Mouse (Mus musculus) intestine, embryonic 14.5 days (tissue): ENCODE results near the gene Cacna1i. TPM values are rescaled to one million over a fixed set of nuclear protein-coding genes. Genes with fewer than 3 reads are reported as not detected.

Source experiments
- ATAC-seq: fragments of 200-750 bp; cut with Nextera tagmentation; replicated peaks from 2 replicates; pipeline ENCODE4 v1.8.0; 2017; ENCODE audit warnings: low read depth, moderate number of reproducible peaks, moderate TSS enrichment, moderate library complexity; ENCODE audit not compliant: low FRiP score, low TSS enrichment
- DNase-seq: peaks from one replicate; pipeline ENCODE4 v3.0.0-alpha.2; 2018; ENCODE audit warnings: low spot score
- H3K27ac ChIP-seq: fragments of 300-500 bp; sonication (generic); 2 replicates; pipeline ENCODE4 v1.5.1; 2014; ENCODE audit warnings: low read depth, mild to moderate bottlenecking, control low read depth
- H3K27me3 ChIP-seq: fragments of 300-500 bp; sonication (generic); replicated peaks from 2 replicates; pipeline ENCODE4 v1.6.1; 2014; ENCODE audit warnings: low read length, control low read depth; ENCODE audit not compliant: control insufficient read depth, insufficient read depth
- H3K36me3 ChIP-seq: fragments of 300-500 bp; sonication (generic); 2 replicates; pipeline ENCODE4 v1.6.1; 2014; ENCODE audit warnings: low read length, control low read depth; ENCODE audit not compliant: control insufficient read depth, insufficient read depth
- H3K4me1 ChIP-seq: fragments of 300-500 bp; sonication (generic); replicated peaks from 2 replicates; pipeline ENCODE4 v1.6.1; 2014; ENCODE audit warnings: low read length, control low read depth, mixed read lengths; ENCODE audit not compliant: control insufficient read depth, insufficient read depth
- H3K4me2 ChIP-seq: fragments of 300-500 bp; sonication (generic); 2 replicates; pipeline ENCODE4 v1.6.1; 2014; ENCODE audit warnings: low read length
- H3K4me3 ChIP-seq: fragments of 300-500 bp; sonication (generic); 2 replicates; pipeline ENCODE4 v1.5.1; 2014; ENCODE audit warnings: low read depth, low read length, control low read depth, mixed read lengths
- H3K9ac ChIP-seq: fragments of 300-500 bp; sonication (generic); 2 replicates; pipeline ENCODE4 v1.6.1; 2014; ENCODE audit warnings: mild to moderate bottlenecking, low read length
- H3K9me3 ChIP-seq: fragments of 300-500 bp; sonication (generic); 2 replicates; pipeline ENCODE4 v1.6.1; 2016; ENCODE audit warnings: low read length, control low read depth; ENCODE audit not compliant: control insufficient read depth
- WGBS: fragments of 180-500 bp; shearing (Covaris S2); extraction: QIAGEN DNeasy Blood & Tissue Kit; methylation state at CpG from one replicate; pipeline ENCODE4 v1.1.7; 2014; 5-methylcytosine and 5-hydroxymethylcytosine counted together
- polyA plus RNA-seq: library from polyadenylated mRNA; unstranded; fragments of >200 nt; fragmentation: Nextera tagmentation; extraction: Ambion mirVana; gene quantifications from 2 replicates; pipeline ENCODE4 v1.2.1, GENCODE M21; 2014

Gene Cacna1i
- polyA plus RNA-seq, 1 experiment from 2014 or later: not detected

DNA sequence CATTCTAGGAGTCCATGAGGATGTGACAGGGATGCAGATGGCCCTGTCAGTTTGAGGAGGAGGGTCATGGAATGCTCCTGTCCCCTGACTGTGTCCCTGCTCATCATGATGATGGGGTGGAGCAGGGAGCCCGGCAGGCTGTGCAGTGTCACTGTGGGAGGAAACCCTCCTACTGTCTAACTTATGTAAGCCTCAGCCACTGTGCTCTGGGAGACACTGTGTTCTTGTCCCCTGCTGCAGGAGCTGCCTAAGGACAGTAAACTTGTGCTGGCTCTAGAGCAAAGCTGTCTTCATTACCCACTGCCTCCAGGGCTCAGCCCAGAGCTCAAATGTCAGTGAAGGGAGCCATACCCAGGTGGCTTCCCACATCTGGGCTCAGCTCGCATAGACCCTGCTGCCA, 131.1 kb downstream of the Cacna1i start:
- DNase-seq (no peak), ATAC-seq (no peak)
- H3K27ac ChIP-seq: no peak overlapping the region
- H3K9me3 ChIP-seq: no peaks in the 10 kb centered on the region
- no peak overlapping the region for H3K4me2 ChIP-seq
- no peak overlapping the region for H3K4me3 ChIP-seq
- H3K4me1 ChIP-seq: no peaks in the 10 kb centered on the region
- H3K27me3 ChIP-seq: no peaks in the 10 kb centered on the region
- no peaks in the 10 kb centered on the region for H3K36me3 ChIP-seq
- WGBS: 73% methylated on average over 2 of the region's 2 CpGs
- no peak overlapping the region for H3K9ac ChIP-seq

DNA sequence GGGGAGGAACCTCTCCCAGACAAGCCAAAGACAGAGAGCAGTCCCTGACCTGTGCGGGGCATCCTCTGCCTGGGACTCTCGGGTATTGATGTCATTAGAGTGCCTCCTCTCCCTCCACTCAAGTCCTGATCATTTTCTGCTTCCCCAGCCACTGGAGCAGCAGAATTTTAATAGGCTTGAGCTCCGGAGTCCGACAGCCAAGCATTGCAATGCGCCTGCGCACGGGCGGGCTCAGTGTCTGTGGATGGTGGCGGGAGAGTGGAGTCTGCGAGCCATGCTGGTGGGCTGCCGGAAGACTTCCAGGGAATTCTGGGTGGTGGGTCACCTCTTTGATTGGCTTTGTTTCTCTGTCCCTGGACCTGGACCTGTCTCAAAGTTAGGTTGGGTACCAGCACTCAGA, 143.3 kb downstream of the Cacna1i start:
- H3K9ac ChIP-seq: no peak overlapping the region
- no peak overlapping the region for H3K27ac ChIP-seq
- H3K4me3 ChIP-seq: no peak overlapping the region
- H3K27me3 ChIP-seq: no peaks in the 10 kb centered on the region
- DNase-seq: no peak
- no peak overlapping the region for H3K4me2 ChIP-seq
- H3K4me1 ChIP-seq: no peaks in the 10 kb centered on the region
- no peaks in the 10 kb centered on the region for H3K36me3 ChIP-seq
- WGBS: 77% methylated on average over 11 of the region's 11 CpGs
- no peak for ATAC-seq
- H3K9me3 ChIP-seq: no peaks in the 10 kb centered on the region

DNA sequence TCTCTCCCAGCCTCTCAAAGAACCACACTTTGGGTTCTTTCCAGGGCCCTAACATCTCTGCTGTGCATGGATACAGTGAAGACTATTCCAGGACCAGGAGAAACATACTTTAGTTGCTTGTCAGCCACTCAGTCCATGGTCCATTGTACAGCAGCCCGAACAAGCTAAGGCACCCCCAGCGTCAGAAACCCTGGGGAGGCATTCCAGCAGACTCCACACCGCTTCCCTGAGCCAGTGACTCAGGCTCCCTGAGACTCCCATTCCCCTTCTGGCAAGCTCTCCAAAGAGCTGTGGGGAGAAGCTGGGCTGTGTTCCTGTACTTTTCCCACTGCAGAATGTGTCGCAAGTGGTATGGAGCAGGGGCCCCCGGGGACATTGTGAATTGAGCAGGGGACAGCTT, 149.9 kb downstream of the Cacna1i start:
- H3K36me3 ChIP-seq: no peaks in the 10 kb centered on the region
- WGBS: 83% methylated on average over 5 of the region's 5 CpGs
- H3K4me2 ChIP-seq: no peak overlapping the region
- H3K4me1 ChIP-seq: no peaks in the 10 kb centered on the region
- no peak overlapping the region for H3K4me3 ChIP-seq
- H3K27me3 ChIP-seq: no peaks in the 10 kb centered on the region
- H3K9me3 ChIP-seq: no peaks in the 10 kb centered on the region
- no peak overlapping the region for H3K9ac ChIP-seq
- no peak for DNase-seq
- H3K27ac ChIP-seq: no peak overlapping the region
- no peak for ATAC-seq

DNA sequence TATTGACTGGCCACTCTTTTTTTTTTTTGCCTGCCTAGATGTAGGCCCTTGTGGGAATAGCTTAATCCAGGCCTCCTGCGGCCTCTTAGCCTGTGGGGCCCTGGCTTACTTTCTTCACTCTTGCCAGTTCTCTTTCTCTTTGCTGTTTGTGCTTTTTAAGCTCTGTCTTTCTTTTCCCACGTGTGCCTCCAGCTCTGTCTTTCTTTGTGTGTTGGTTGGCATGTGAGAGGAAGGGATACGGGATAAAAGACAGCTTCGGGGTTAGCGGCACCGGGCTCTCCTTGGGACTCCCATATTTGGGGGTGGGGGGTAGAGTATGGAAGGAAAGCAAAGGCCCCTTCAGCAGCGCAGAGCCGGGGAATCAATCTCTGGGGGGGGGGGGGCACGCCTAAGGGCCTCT, 151.0 kb downstream of the Cacna1i start:
- ATAC-seq: no peak
- Histone ChIP-seq H3K4me3 (no peak overlapping the region), H3K4me2 (no peak overlapping the region), H3K9me3 (no peaks in the 10 kb centered on the region), H3K27ac (no peak overlapping the region), H3K36me3 (no peaks in the 10 kb centered on the region), H3K4me1 (no peaks in the 10 kb centered on the region), H3K9ac (no peak overlapping the region), H3K27me3 (no peaks in the 10 kb centered on the region)
- no peak for DNase-seq
- 78% methylated on average over 9 of the region's 9 CpGs for WGBS

DNA sequence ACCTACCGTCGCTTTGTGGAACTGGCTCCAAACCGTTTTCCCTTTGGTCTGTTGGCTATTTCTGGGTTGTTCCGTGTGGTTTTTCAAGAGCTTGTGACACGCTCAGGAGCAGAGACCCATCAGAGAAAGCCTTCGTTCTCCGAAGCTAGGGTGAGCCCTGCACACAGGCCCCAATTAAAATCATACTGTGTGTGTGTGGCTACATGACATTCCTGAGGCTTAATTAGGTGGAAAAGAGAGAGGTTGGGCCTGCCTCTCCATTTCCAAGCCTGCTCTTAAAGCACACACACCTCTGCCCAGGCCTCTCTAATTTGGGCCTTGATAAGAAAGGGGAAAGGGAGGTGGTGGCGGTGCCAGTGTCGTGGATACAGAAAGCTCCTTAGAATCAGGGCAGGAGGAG, 151.4 kb downstream of the Cacna1i start:
- no peaks in the 10 kb centered on the region for H3K4me1 ChIP-seq
- no peaks in the 10 kb centered on the region for H3K27me3 ChIP-seq
- no peaks in the 10 kb centered on the region for H3K36me3 ChIP-seq
- WGBS: 83% methylated on average over 9 of the region's 9 CpGs
- no peak overlapping the region for H3K4me3 ChIP-seq
- no peak for ATAC-seq
- no peak overlapping the region for H3K4me2 ChIP-seq
- no peaks in the 10 kb centered on the region for H3K9me3 ChIP-seq
- no peak overlapping the region for H3K27ac ChIP-seq
- no peak overlapping the region for H3K9ac ChIP-seq
- DNase-seq: no peak

DNA sequence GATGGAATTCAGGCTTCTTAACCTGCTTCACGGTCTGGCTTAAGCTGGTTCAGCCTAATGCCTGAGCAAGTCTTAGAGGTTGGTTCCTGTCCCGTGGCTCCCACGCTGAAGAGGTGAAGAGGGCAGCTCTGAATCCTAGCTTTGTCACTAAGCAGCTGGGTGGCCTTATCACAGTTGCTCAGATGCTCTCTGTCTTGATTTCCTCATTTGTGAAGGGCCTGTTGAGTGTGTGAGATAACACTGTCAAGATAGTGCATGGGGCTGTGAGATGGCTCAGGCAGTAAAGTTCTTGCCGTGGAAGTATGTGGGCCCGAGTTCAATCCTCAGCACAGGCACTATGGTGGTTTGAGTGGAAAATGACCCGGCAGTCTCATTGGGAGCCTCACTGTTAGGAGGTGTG, 153.2 kb downstream of the Cacna1i start:
- no peaks in the 10 kb centered on the region for H3K4me1 ChIP-seq
- H3K4me2 ChIP-seq: no peak overlapping the region
- H3K9ac ChIP-seq: no peak overlapping the region
- no peaks in the 10 kb centered on the region for H3K36me3 ChIP-seq
- ATAC-seq (no peak), DNase-seq (no peak)
- H3K4me3 ChIP-seq: no peak overlapping the region
- H3K9me3 ChIP-seq: no peaks in the 10 kb centered on the region
- H3K27me3 ChIP-seq: no peaks in the 10 kb centered on the region
- no peak overlapping the region for H3K27ac ChIP-seq
- WGBS: 73% methylated on average over 6 of the region's 6 CpGs

DNA sequence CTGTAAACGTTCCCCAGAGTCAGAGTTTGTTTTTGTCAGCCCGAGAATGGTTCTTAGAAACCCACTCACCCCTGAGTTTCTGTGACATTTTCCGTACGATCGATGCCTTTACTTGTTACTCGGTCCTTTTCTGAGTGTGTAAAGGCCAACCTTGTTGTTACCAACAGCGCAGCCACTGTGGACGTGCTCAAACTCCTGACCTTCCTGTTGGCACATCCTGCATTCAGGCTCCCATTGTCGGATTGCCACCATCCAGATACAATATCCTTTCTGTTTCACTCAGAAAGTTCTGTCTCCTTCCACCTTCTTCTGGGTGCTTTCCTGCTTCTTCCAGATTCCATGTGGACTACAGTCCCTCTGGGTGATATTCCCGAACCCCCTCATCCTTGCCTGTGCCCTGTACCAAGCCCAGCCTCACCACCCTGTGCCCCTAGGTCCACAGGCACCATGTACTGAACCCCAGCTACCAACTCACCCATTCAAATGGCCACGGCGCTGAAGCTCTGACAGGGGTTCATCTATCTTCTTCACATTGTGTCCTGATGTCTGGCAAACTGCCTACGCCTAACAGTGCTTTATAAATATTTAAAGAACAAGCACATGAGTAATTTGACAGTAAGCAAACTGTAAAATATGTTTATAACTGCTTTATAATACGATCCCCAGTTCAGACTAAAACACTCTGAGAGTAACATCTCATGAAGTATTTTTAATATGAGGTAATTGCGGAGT, 159.1 kb downstream of the Cacna1i start:
- H3K36me3 ChIP-seq: no peaks in the 10 kb centered on the region
- no peak overlapping the region for H3K4me3 ChIP-seq
- WGBS: 62% methylated on average over 15 of the region's 15 CpGs
- H3K4me1 ChIP-seq: no peaks in the 10 kb centered on the region
- no peak overlapping the region for H3K9ac ChIP-seq
- no peak overlapping the region for H3K27ac ChIP-seq
- ATAC-seq (no peak), DNase-seq (no peak)
- no peak overlapping the region for H3K4me2 ChIP-seq
- no peaks in the 10 kb centered on the region for H3K27me3 ChIP-seq
- no peaks in the 10 kb centered on the region; the same call in 1 of the 2 replicates for H3K9me3 ChIP-seq

Other genes starting within 250 kb of the Cacna1i start
- 20.7 and 24.3 TPM in 2 replicates for gene Syngr1, start 195.9 kb upstream of the Cacna1i start, polyA plus RNA-seq
- 1,482 and 1,532 TPM in 2 replicates for gene Rpl3, start 195.4 kb upstream of the Cacna1i start, polyA plus RNA-seq
- gene Tab1, start 154.1 kb upstream of the Cacna1i start, polyA plus RNA-seq: 36.1 and 37.5 TPM in 2 replicates
- gene Mgat3, start 113.5 kb upstream of the Cacna1i start, polyA plus RNA-seq: 10.5 and 11.1 TPM in 2 replicates
- 32.0 and 38.8 TPM in 2 replicates for gene Mief1, start 53.2 kb upstream of the Cacna1i start, polyA plus RNA-seq
- not detected in 2 replicates for gene AC140267.1, start 51.4 kb upstream of the Cacna1i start, polyA plus RNA-seq
- gene Atf4, start 32.1 kb upstream of the Cacna1i start, polyA plus RNA-seq: 125 and 136 TPM in 2 replicates
- 67.2 and 69.6 TPM in 2 replicates for gene Rps19bp1, start 22.9 kb upstream of the Cacna1i start, polyA plus RNA-seq